Mouse (Mus musculus): ENCODE data around the gene Nol4l. TPM values are rescaled to one million over a fixed set of nuclear protein-coding genes. Genes with fewer than 3 reads are reported as not detected.

The Nol4l gene
- polyA plus RNA-seq, 1 experiment from 2014 or later: 17.1 TPM

DNA sequence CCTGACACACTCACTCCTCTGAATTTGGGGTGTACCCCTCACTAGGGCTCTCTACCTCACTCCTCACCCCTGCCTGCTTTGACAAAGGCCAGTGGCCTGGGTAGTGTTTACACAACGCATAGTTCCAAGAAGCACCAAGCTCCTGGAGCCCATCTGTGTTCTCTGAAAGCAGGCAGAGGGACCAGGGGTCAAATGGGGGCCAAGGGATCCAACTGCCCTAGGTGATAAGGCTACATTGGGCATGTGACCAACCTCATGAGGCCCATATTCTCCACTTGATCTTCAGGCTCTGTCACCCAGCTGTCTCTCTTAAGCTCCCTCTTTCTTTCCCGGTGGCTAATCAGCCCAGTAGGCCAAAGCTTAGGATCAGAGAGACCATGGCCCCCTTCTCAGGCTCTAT lies 102.8 kb downstream of the Nol4l start:
- Histone ChIP-seq H3K27ac (ENCODE audit: low read depth, low read length) (no peak overlapping the region), H3K9ac (ENCODE audit: low read depth, low read length) (no peak overlapping the region), H3K9me3 (ENCODE audit: control insufficient read depth, low read length) (no peaks in the 10 kb centered on the region), H3K4me3 (ENCODE audit: low read length) (no peak overlapping the region), H3K4me2 (replicated peaks; ENCODE audit: low read depth, low read length) (no peak overlapping the region), H3K27me3 (ENCODE audit: control insufficient read depth, insufficient read depth, low read length) (no peaks in the 10 kb centered on the region), H3K4me1 (ENCODE audit: control insufficient read depth, insufficient read depth, low read length) (peaks cover 30% of the 10 kb centered on the region), H3K36me3 (ENCODE audit: control insufficient read depth, insufficient read depth, low read length) (peaks cover 53% of the 10 kb centered on the region)
- WGBS: 14% methylated on average over 2 of the region's 2 CpGs
- no peak for ATAC-seq (ENCODE audit: low FRiP score, low TSS enrichment)

DNA sequence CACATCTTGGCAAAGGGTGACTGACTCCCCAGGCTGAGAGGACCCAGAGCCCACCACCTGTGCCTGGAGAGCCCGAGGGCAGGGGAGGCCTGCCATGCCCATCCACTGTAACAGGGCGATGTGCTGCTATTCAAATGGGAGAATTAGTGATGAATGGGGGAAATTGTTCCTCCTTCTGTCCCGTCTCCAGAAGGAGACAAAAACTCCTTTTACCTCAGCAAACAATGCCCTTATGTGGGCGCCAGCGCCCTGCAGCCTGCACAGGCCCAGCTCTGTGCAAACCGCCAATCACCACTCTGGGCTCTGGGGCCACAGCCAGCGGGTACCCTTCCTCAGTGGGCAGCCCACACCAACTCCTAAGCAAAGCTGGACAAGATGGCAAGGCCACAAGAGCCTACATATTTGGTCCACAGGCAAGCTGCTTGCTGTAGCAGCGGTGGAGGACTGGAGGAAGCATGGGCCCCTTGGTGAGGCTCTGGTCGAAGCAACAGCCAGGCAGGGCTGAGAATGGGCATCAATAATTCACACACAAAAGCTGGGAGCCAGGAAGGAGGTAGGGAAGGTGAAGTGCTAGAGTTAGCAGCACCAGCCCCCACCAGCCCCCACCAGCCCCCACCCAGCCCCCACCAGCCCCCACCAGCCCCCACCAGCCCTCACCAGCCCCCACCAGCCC lies 103.6 kb downstream of the Nol4l start:
- no peak for ATAC-seq (ENCODE audit: low FRiP score, low TSS enrichment)
- Histone ChIP-seq H3K9ac (ENCODE audit: low read depth, low read length) (no peak overlapping the region), H3K4me1 (ENCODE audit: control insufficient read depth, insufficient read depth, low read length) (peaks cover 23% of the 10 kb centered on the region), H3K36me3 (ENCODE audit: control insufficient read depth, insufficient read depth, low read length) (peaks cover 45% of the 10 kb centered on the region), H3K4me2 (replicated peaks; ENCODE audit: low read depth, low read length) (no peak overlapping the region), H3K9me3 (ENCODE audit: control insufficient read depth, low read length) (no peaks in the 10 kb centered on the region), H3K27ac (ENCODE audit: low read depth, low read length) (peak overlapping the region; percentile 18; the same call in 1 of the 2 replicates), H3K4me3 (ENCODE audit: low read length) (no peak overlapping the region), H3K27me3 (ENCODE audit: control insufficient read depth, insufficient read depth, low read length) (no peaks in the 10 kb centered on the region)
- WGBS: 71% methylated on average over 9 of the region's 9 CpGs

DNA sequence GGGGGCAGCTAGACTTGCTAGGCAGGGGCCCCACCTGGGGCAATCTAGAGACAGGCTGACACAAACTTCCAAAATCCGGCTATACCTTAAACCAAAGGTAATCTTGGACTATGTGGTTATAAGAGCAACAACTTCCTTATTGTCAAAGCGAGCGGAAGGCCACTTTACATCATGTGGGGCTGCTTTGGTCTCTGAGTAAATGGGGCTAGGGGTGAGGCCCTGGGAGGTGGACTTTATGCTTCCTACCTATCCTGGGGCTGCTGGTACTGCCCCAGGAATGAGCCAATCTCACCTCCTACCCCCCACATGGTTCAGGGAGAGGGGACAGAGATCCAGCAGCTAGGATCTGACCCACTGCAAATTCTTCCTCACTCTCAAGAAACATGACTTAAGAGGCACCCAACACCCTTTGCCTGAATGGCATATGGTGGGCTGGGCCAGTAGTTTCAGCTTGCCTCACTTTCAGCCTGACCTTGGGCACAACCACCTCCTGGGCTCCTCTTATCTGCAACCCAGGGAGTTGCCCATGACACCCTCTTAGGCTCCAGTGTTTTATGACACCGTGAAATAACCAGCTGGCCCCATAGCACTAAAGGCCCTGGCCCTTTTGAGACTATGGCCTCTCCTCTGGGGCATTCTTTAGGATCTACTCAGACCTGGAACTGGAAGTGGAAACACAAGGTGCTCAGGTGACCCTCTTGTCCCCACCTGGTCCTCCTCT lies 104.5 kb downstream of the Nol4l start:
- peaks cover 23% of the 10 kb centered on the region for H3K4me1 ChIP-seq (ENCODE audit: control insufficient read depth, insufficient read depth, low read length)
- H3K27ac ChIP-seq (ENCODE audit: low read depth, low read length): peak overlapping the region; percentile 4; the same call in 1 of the 2 replicates
- 74% methylated on average over 4 of the region's 4 CpGs for WGBS
- no peak overlapping the region for H3K9ac ChIP-seq (ENCODE audit: low read depth, low read length)
- H3K27me3 ChIP-seq (ENCODE audit: control insufficient read depth, insufficient read depth, low read length): no peaks in the 10 kb centered on the region
- no peaks in the 10 kb centered on the region for H3K9me3 ChIP-seq (ENCODE audit: control insufficient read depth, low read length)
- H3K36me3 ChIP-seq (ENCODE audit: control insufficient read depth, insufficient read depth, low read length): peaks cover 44% of the 10 kb centered on the region
- H3K4me3 ChIP-seq (ENCODE audit: low read length): no peak overlapping the region
- no peak overlapping the region for H3K4me2 ChIP-seq (replicated peaks; ENCODE audit: low read depth, low read length)
- no peak for ATAC-seq (ENCODE audit: low FRiP score, low TSS enrichment)

DNA sequence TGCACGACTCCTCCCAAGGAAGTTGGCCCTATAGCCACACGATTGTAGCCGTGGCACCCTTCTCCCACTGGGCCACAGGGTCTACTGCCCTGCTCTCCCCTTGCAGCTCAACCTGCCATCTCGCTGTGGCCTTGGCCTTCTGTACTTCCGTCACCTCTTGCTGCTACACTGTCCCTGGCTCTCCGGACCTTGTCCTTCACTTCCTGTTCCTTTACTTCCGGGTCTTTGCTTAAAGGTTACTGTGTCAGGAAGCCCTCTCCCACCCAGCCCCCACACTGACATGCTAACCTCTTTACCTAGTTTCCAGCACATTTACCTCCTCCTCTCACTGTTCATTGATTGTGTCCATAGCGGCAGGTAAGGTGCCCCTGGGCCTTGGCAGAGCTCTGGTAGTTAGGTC lies 105.2 kb downstream of the Nol4l start:
- H3K9ac ChIP-seq (ENCODE audit: low read depth, low read length): no peak overlapping the region
- 74% methylated on average over 8 of the region's 8 CpGs for WGBS
- H3K36me3 ChIP-seq (ENCODE audit: control insufficient read depth, insufficient read depth, low read length): peaks cover 45% of the 10 kb centered on the region

DNA sequence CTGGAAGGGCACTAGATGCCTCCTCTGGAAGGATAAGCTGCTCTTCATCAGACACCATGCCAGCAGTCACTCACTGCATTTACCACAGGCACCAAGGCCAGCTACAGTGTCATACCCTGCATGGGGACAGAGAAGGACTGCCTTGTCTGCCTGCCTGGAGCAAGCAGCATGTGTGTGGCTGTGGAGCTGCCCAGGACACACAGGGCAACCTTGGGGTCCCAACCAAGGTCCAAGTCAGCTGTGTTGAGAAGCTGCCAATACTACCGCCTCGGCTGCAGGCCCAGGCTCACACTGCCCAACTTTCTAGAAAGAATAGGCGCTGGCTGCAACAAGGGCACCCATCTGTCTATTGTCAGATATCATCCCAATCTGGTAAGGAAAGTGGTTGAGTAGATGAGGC lies 106.7 kb downstream of the Nol4l start:
- Histone ChIP-seq H3K4me2 (replicated peaks; ENCODE audit: low read depth, low read length) (no peak overlapping the region), H3K4me3 (ENCODE audit: low read length) (no peak overlapping the region), H3K36me3 (ENCODE audit: control insufficient read depth, insufficient read depth, low read length) (peaks cover 48% of the 10 kb centered on the region), H3K4me1 (ENCODE audit: control insufficient read depth, insufficient read depth, low read length) (peaks cover 23% of the 10 kb centered on the region), H3K9me3 (ENCODE audit: control insufficient read depth, low read length) (no peaks in the 10 kb centered on the region), H3K27ac (ENCODE audit: low read depth, low read length) (no peak overlapping the region), H3K27me3 (ENCODE audit: control insufficient read depth, insufficient read depth, low read length) (no peaks in the 10 kb centered on the region), H3K9ac (ENCODE audit: low read depth, low read length) (no peak overlapping the region)
- ATAC-seq (ENCODE audit: low FRiP score, low TSS enrichment): no peak
- WGBS: 92% methylated on average over 3 of the region's 3 CpGs

More for the DNA sequence above, 105.2 kb downstream of the Nol4l start:
- peaks cover 23% of the 10 kb centered on the region for H3K4me1 ChIP-seq (ENCODE audit: control insufficient read depth, insufficient read depth, low read length)
- no peak overlapping the region for H3K27ac ChIP-seq (ENCODE audit: low read depth, low read length)
- no peaks in the 10 kb centered on the region for H3K9me3 ChIP-seq (ENCODE audit: control insufficient read depth, low read length)
- H3K4me2 ChIP-seq (replicated peaks; ENCODE audit: low read depth, low read length): no peak overlapping the region
- H3K27me3 ChIP-seq (ENCODE audit: control insufficient read depth, insufficient read depth, low read length): no peaks in the 10 kb centered on the region
- H3K4me3 ChIP-seq (ENCODE audit: low read length): no peak overlapping the region
- no peak for ATAC-seq (ENCODE audit: low FRiP score, low TSS enrichment)

DNA sequence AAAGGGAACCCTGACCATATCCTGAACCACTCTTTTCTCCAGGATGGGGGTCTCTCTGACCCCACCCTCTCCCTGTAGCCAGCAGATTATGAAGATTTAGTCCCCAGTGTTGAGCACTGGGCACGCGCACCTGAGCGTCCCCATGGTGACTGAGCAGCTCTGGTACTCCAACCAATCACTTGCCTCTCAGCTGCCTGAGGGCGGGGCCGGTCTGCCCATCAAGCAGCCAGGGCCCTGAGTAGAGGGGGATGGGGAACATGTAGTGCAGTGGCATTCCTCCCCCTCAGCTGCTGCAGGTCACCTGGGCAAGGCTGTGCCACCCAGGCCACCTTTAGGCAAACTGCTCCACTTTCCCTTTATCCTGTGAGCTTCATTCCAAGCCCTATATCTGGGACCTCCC lies 107.7 kb downstream of the Nol4l start:
- WGBS: 41% methylated on average over 5 of the region's 5 CpGs
- Histone ChIP-seq H3K4me3 (ENCODE audit: low read length) (no peak overlapping the region), H3K9ac (ENCODE audit: low read depth, low read length) (no peak overlapping the region), H3K36me3 (ENCODE audit: control insufficient read depth, insufficient read depth, low read length) (peaks cover 51% of the 10 kb centered on the region), H3K27ac (ENCODE audit: low read depth, low read length) (no peak overlapping the region), H3K27me3 (ENCODE audit: control insufficient read depth, insufficient read depth, low read length) (no peaks in the 10 kb centered on the region), H3K9me3 (ENCODE audit: control insufficient read depth, low read length) (no peaks in the 10 kb centered on the region), H3K4me1 (ENCODE audit: control insufficient read depth, insufficient read depth, low read length) (peaks cover 20% of the 10 kb centered on the region), H3K4me2 (replicated peaks; ENCODE audit: low read depth, low read length) (no peak overlapping the region)
- no peak for ATAC-seq (ENCODE audit: low FRiP score, low TSS enrichment)

DNA sequence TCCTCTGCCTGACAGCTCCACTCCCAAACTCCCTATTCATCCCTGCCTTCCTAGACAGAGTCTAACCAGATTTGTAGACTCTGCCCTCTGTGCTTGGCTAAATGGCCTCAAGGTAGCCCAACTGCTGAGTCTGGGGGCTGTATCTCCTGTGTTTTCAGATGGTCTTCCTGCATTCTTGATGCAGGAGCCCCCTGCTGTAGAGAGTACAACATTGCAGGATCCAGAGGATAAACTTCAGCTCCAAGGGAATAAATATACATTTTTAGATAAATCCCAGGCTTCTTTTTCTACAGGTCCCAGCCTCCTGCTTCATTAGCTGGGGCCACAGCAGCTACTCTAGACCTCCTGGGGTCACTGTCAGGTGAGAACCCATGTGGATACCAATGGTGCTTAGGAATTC lies 108.5 kb downstream of the Nol4l start:
- no peaks in the 10 kb centered on the region for H3K27me3 ChIP-seq (ENCODE audit: control insufficient read depth, insufficient read depth, low read length)
- H3K9me3 ChIP-seq (ENCODE audit: control insufficient read depth, low read length): no peaks in the 10 kb centered on the region
- no peak overlapping the region for H3K4me3 ChIP-seq (ENCODE audit: low read length)
- no peak overlapping the region for H3K27ac ChIP-seq (ENCODE audit: low read depth, low read length)
- H3K4me2 ChIP-seq (replicated peaks; ENCODE audit: low read depth, low read length): no peak overlapping the region
- peaks cover 17% of the 10 kb centered on the region for H3K4me1 ChIP-seq (ENCODE audit: control insufficient read depth, insufficient read depth, low read length)
- H3K36me3 ChIP-seq (ENCODE audit: control insufficient read depth, insufficient read depth, low read length): peaks cover 59% of the 10 kb centered on the region
- no peak for ATAC-seq (ENCODE audit: low FRiP score, low TSS enrichment)
- H3K9ac ChIP-seq (ENCODE audit: low read depth, low read length): no peak overlapping the region

DNA sequence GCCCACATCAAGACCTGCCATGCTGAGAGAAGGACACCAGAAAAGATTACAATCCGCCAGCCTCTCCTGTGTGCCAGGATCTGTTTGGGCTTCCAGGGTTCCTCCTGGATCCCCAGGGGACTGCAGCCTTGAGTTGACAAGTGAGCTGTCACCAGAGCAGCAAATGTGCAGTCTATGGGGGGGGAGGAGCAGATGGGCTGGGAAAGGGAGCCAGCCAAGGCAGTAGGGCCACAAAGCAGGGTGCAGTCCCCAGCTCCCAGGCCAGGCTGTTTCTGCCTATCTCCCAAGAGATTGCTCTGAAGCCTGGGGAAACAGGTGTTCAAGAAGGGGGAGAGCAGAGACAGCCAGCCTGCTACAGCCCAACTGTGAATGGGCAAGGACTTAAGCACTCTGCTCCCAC lies 111.4 kb downstream of the Nol4l start:
- Histone ChIP-seq H3K9me3 (ENCODE audit: control insufficient read depth, low read length) (no peaks in the 10 kb centered on the region), H3K4me2 (replicated peaks; ENCODE audit: low read depth, low read length) (no peak overlapping the region), H3K4me3 (ENCODE audit: low read length) (no peak overlapping the region), H3K9ac (ENCODE audit: low read depth, low read length) (no peak overlapping the region), H3K36me3 (ENCODE audit: control insufficient read depth, insufficient read depth, low read length) (peaks cover 75% of the 10 kb centered on the region), H3K27ac (ENCODE audit: low read depth, low read length) (no peak overlapping the region), H3K27me3 (ENCODE audit: control insufficient read depth, insufficient read depth, low read length) (no peaks in the 10 kb centered on the region), H3K4me1 (ENCODE audit: control insufficient read depth, insufficient read depth, low read length) (peaks cover 5% of the 10 kb centered on the region; the same call in 1 of the 2 replicates)
- ATAC-seq (ENCODE audit: low FRiP score, low TSS enrichment): no peak
- 100% methylated on average over 1 of the region's 1 CpGs for WGBS

DNA sequence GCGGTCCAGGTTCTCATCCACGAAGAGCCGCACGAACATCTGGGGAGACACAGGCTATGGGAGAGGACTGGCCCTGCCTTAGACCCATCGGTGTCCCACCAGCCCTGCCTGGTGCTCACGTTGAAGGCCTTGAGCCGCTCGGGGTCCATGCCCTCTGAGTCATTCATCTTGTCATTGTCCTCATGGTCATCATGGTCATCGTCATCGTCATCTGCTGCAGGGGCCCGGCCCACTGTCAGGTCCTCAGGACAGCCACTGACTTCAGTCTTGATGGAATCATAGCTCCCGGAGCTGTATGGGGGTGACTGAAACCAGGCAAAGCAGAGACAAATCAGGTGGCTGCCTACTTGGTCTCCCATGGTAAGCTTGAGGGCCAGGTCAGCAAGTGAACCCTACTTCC lies 111.9 kb downstream of the Nol4l start:
- Histone ChIP-seq H3K36me3 (ENCODE audit: control insufficient read depth, insufficient read depth, low read length) (peaks cover 76% of the 10 kb centered on the region), H3K27ac (ENCODE audit: low read depth, low read length) (no peak overlapping the region), H3K9me3 (ENCODE audit: control insufficient read depth, low read length) (no peaks in the 10 kb centered on the region), H3K9ac (ENCODE audit: low read depth, low read length) (no peak overlapping the region), H3K4me3 (ENCODE audit: low read length) (no peak overlapping the region), H3K27me3 (ENCODE audit: control insufficient read depth, insufficient read depth, low read length) (no peaks in the 10 kb centered on the region), H3K4me2 (replicated peaks; ENCODE audit: low read depth, low read length) (no peak overlapping the region), H3K4me1 (ENCODE audit: control insufficient read depth, insufficient read depth, low read length) (peaks cover 5% of the 10 kb centered on the region; the same call in 1 of the 2 replicates)
- WGBS: 97% methylated on average over 12 of the region's 12 CpGs
- no peak for ATAC-seq (ENCODE audit: low FRiP score, low TSS enrichment)
